Mouse (Mus musculus) gastrocnemius, adult 8-10 months (tissue): ENCODE measurements around the gene Arhgef3. TPM values are rescaled to one million over a fixed set of nuclear protein-coding genes. Genes with fewer than 3 reads are reported as not detected.

Source experiments
- DNase-seq, 2 experiments: peaks; one replicate each; pipeline ENCODE4 v3.0.0; 2022; ENCODE audit warnings: low spot score in 2 of 2
- total RNA-seq, 4 experiments: library from RNA; stranded (reverse); gene quantifications; 2 replicates each; pipeline ENCODE4 v1.2.4; 2022

The Arhgef3 gene
- total RNA-seq, 4 experiments from 2014 or later = 9.4 to 30.0 (median 18.7) TPM

- DNase-seq = no peak
Observed at GRCm38 (mm10) chr14:27341486-27341885, 226.8 kb downstream of the Arhgef3 start.

DNA sequence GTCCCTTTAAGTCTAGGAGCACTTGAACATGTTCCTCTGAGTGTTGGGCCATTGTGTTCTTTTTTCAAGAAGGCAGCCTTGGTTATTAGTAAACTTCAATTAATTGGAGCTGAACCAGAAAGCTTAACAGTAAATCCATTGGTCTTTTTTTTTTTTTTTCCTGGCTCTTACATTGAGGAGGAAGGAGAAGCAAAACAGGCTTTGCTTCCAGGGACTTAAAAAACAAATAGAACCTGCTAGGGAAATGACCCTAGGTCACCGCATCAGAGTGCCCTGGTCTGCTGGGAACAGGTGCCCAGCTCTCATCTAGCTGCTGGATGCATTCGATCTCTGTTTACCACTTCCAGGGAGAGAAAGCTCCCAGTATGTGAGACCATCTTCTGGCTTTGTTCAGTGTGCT, 227.8 kb downstream of the Arhgef3 start:
- no peak for DNase-seq

GRCm38 (mm10) chr14:27344250-27344990, 229.7 kb downstream of the Arhgef3 start:
- no peak for DNase-seq

GRCm38 (mm10) chr14:27345051-27345885, 230.6 kb downstream of the Arhgef3 start:
- DNase-seq = no peak

- DNase-seq = no peak
Observed at GRCm38 (mm10) chr14:27347224-27347623, 232.5 kb downstream of the Arhgef3 start.

DNA sequence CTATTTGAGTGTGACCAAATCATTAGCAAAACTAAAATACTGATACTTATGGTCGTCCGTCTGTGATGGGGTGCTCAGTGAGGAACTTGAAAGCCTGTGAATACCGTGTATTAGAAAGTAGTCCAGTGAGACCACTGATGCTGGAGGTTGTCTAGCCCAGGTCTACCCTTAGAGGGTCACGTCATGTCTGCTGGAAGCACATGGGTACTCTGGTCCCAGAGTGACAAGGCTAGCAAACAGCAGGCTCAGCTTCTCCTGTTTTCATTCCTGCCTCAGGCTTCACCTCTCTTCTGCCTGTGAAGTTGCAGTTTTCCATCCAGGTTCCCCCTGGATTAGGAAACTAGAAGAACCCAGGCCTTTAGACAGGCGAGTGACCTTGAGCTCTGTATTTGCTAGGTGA, 233.0 kb downstream of the Arhgef3 start:
- no peak for DNase-seq

GRCm38 (mm10) chr14:27348088-27348487, 233.4 kb downstream of the Arhgef3 start:
- no peak for DNase-seq

GRCm38 (mm10) chr14:27348656-27349055, 234.0 kb downstream of the Arhgef3 start:
- DNase-seq = no peak

DNA sequence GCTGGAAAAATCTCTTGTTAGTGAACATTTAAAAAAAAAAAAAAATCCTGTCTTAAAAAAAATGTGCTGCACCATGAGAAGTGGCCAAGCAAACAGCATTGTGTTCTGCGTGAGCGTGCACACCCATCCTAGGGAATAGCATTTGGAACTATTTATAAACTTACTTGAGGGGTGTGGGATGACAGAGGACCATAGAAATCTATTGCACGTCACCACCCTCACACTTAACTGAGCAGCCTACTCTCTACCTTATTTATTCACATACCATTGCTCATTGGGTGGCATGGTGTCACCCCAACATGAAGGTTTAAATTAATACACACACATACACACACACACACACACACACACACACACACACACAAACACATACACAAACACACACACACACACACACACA, 234.4 kb downstream of the Arhgef3 start:
- DNase-seq = no peak

DNA sequence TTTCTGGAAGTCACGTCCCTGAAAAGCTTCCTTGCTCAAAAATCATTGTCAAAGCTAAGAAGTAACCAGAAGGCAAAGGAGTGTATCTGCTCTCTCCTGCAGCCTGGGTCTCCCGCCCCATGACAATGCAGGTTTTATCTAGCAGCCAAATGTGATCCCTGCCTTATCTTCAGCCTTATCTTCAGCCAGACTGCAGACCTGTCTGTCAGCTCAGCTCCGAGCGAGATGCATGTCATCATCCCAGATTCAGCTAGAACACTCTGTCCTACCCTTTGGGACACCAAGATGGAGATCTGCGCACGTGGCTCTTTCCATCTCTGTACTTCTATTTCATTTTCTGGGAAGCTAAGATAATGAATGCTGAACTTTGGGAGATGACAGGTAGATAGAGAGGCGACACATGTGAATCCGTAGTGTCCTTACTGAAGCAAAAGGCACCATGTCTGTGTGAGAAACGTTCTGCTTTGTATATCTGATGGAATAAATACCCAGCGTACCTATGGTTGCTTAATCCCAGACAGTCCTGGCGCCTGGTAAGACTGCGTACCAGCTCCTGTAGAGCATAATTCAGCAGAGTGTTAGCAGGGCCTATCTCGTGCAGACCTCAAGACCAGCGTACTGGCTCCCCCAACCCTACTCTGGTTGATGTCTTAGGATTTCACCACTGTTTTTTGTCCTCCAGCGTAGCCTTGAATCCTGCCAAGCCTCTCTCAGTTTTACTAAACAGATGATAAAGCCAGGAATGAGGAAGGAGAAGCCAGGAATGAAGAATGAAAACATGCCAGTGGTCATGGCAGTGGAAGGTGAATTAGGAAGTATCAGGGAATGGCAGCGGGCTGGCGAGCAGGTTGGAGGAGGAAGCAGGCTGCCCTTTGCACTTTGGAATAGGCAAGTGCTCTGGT, 235.4 kb downstream of the Arhgef3 start:
- DNase-seq = no peak

DNA sequence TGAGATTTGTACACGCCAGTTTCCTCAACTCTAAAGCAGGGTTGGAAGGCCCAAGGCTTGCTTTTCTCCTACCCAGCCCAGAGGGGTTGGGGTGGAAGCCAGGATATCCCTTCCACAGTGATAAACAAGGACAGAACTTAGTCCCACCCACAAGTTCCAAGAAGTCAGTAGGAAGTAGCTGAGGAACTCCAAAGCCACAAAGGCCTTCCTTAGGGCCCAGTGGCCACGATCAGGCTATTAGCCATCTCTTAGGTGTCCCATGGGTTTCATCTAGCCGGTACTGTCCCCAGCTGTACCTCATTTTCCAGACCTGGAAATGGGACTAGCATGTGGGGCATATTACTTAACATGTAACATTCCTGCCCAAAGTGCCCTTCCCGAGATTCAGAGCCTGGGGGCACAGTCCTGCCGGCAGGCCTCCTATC, 236.4 kb downstream of the Arhgef3 start:
- DNase-seq = peak in 1 of 2 experiments; percentile 31

- no peak for DNase-seq
Observed at GRCm38 (mm10) chr14:27351476-27352079, 236.9 kb downstream of the Arhgef3 start.

DNA sequence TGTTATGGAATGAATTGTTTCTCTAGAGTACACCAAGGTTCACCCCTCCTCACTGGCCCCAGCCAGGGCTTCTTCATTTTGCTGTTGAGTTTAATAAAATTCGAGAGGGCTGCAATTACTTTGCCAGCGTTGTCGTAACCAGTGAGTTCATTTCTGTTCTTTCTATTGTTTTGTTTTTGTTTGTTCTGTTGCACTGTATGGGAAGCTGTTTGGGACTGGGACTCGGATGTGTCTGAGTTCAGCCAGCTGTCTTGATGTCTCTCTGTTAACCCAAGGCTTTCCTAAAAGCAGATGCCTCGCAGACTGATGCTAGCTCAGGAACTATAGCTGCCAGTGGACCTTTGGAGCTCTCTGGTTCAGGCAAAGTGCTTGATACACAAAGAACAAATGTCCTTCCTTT, 237.8 kb downstream of the Arhgef3 start:
- DNase-seq = no peak

- DNase-seq = no peak
Observed at GRCm38 (mm10) chr14:27355151-27355550, 240.5 kb downstream of the Arhgef3 start.

DNA sequence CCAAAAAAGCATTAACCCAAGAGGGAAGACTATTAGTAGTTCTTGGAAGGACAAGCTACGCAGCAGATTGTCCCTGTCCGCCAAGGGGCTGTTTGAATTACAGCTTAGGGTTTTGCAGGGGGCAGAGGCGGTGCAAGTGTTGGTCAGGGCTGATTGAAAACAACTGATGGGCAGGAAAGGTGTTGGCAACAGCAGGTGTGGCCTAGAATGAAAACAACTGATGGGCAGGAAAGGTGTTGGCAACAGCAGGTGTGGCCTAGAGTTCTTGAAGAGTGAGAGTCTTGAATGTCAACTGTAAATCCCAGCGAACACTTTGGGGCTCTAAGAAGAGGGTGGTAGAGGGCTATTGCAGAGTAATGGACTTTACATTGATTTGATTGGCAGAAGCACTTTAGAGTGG, 241.2 kb downstream of the Arhgef3 start:
- no peak for DNase-seq

- no peak for DNase-seq
Observed at GRCm38 (mm10) chr14:27357139-27357538, 242.4 kb downstream of the Arhgef3 start.

- DNase-seq = no peak
Observed at GRCm38 (mm10) chr14:27358202-27358601, 243.5 kb downstream of the Arhgef3 start.

- no peak for DNase-seq
Observed at GRCm38 (mm10) chr14:27360849-27361248, 246.2 kb downstream of the Arhgef3 start.

GRCm38 (mm10) chr14:27361514-27361913, 246.8 kb downstream of the Arhgef3 start:
- DNase-seq = no peak

DNA sequence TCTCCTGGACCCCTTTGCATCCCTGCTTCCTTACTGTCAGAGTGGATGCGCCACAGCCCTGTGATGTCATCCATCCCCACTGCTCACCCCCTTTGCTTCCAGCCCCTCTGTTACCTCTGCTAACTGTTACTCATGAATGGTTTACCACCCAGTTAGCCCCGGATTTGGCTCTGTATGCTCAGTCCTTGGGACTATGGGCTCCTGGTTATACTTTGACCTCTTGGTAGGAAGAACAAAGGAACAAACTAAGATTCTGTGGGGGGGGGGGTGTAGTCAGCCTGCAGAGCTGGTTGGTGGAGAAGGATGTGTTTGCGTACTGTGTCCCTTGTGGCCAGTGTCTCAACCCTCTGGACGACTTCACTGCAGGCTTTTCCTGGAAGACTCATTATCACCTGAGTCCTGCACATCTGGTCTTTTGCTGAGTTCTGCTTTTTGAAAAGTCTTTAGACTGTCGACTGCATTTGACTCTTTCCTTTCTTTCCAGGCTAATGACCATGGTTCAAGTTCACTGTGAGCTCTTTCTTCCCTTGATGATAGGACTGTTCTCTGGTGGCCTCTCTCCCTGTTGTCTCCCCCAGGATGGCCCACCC, 250.1 kb downstream of the Arhgef3 start:
- DNase-seq = no peak
